Mouse (Mus musculus) adrenal gland, postnatal 36 days (tissue): ENCODE data around the gene Ushbp1. TPM values are rescaled to one million over a fixed set of nuclear protein-coding genes. Genes with fewer than 3 reads are reported as not detected.
"Not testable (repeated sequence)": the region's sequence is repeated elsewhere in the genome, so short reads cannot be mapped to it uniquely, and the experiment has no call there.

ENCODE experiments used
- DNase-seq, 2 experiments: peaks; one replicate each; pipeline ENCODE4 v3.0.0; 2021; ENCODE audit warnings: mixed read lengths in 1 of 2
- long read RNA-seq, 2 experiments: library from polyadenylated mRNA; stranded (forward); transcript quantifications; one replicate each; pipeline ENCODE4 v2.0.0; 2021; ENCODE audit warnings: borderline sequencing depth in 2 of 2
- total RNA-seq, 2 experiments: library from RNA; stranded (reverse); gene quantifications; 2 replicates each; pipeline ENCODE4 v1.2.3; 2021

The Ushbp1 gene
- total RNA-seq: 10 to 100 TPM; 12.7 to 20.6 TPM
- long read RNA-seq, experiment 1, transcript Ushbp1-201 (13 exons, 2,438 nt): major isoform, 7 of 22 reads
- long read RNA-seq, experiment 1, partial matches to known transcripts: 4 of 22 reads
- long read RNA-seq, experiment 1, other reads (novel, unspliced or antisense): 11 of 22 reads
- long read RNA-seq, experiment 2, partial matches to known transcripts: 1 of 12 reads
- long read RNA-seq, experiment 2, other reads (novel, unspliced or antisense): 8 of 12 reads

DNA sequence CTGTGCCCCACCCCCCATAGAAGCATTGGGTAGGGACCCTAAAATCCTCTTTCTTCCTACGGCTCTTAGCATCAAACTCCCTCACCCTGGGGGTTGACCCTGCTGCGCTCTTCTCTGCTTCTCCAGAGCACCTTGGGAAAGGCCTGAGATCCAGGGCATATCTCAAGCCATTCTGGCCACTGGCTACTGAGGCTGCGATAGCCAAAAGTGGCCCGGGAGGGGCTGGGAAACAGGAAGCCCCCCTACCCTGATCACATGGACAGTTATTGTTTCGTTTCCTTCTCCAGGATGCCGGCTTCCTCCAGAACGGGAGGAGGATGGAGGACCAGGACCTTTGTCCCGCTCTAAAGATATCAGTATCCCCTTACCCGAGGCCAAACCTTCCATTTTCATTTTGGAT lies at the start of gene Ushbp1:
TSS of gene Ushbp1 (minus strand) at position 174 of the 400 bp plus-strand sequence.
- peak in 1 of 2 experiments; percentile 57 for DNase-seq

DNA sequence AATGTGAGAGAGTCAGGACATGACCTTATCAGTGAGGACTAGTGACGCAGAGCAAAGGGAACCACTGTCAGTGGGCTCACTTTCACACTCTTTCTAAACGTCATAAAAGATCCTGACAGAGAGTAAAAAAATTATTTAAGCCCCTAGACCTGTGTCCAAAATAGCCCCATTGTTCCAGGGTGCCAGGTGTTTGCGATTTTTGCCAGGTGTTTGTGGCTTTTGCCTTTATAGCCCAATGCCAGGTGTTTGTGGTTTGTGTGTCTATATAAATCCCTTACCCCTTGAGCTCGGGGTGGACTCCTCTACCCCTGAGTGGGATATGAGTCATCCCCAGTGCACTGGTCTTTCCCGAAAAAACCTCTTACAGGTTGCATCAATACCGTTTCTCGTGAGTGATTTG lies 49.5 kb upstream of the Ushbp1 start:
- DNase-seq: no peak

DNA sequence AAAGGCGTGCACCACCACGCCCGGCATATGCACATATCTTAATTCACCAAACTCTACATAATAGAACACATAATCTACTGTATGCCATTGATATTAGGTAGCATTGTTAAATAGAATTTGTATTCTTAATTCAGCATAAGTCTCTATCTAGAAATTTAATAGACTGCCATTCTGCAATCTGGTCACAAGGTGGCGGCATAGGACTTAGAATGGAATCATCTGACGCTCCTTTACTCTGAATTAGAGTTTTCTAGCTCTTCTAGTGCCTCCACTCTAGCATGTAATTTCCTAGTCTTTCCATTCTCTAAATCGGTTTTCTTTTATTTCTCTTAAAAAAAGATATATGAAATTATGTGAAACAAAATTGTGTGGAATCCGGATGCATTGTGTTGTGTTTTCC lies 45.8 kb upstream of the Ushbp1 start:
- peak; percentile 54 to 55 for DNase-seq

DNA sequence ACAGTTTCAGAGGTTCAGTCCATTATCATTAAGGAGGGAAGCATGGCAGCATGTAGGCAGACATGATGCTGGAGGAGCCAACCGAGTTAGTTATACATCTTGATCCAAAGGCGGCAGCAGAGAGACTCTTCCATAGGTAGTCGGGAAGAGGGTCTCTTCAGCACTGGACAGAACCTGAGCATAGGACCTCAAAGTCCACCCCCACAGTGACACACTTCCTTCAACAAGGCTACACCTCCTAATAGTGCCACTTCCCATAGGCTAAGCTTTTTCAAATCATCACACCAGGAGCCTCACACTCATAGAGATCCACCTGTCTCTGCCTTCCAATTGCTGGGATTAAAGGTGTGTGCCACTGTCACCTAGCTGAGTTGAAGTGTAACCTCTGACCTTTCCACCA lies 41.4 kb upstream of the Ushbp1 start:
- DNase-seq: no peak

DNA sequence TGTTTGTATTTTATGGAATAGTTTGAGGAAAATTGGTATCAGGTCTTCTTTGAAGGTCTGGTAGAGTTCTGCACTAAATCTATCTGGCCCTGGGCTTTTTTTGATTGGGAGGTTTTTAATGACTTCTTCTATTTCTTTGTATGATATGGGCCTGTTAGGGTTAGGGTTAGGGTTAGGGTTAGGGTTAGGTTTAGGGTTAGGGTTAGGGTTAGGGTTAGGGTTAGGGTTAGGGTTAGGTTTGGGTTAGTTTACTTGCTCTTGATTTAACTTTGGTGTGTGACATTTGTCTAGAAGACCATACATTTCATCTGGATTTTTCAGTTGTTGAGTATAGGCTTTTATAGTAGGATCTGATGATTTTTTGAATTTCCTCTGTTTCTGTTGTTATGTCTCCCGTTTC lies 37.3 kb upstream of the Ushbp1 start:
- not testable (repeated sequence) for DNase-seq

DNA sequence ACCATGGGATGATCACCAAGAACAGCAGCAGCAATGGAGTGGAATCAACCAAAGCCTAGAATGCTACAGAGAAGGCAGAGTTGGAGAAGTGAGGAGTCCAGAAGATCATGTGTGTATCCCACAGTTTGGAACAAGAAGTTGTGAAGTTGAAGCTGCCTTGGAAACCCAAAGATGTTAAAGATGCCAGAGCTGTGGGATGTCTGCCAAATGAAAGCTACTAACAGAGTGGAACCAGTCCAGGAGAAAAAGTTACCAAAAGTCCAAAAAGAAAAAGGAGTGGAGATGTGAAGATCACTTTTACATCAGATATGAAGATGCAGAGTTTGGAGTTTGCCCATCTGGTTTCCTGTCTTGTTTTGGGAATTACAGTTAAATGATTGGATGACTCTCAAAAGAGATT lies 26.5 kb upstream of the Ushbp1 start:
- DNase-seq: no peak

DNA sequence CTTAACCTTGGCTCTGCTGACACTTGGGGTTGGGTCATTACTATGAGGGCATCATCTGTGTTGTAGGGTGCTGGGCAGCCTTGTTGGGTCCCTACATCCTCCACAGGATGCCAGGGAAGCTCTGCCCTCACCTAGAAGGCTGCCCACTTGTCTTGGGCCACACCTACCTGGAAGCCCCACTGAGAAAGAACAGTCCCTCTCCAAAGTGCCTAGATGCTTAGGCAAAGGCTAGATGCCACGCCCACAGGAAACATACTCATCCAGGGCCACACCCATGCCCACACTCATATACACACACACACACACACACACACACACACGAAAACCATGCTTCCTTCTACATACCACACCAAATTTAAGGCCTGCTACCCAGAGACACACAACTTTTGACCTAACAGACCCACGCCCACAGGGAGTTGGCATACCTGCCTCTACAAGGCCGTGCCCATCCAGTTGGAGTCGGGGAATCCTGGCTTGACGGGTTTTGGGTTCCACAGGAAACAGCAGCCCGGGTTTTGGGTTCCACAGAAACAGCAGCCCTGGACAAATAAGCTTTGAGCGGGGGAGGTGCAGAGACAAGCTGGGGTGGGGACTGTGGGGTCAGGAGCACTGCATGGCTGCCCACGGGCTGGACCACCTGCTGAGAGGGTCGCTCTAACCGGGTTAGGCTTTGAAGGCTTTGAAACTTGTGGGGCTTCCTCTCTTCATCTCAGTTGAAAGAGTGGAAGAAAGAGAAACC lies 16.1 kb upstream of the Ushbp1 start:
- DNase-seq: no peak

DNA sequence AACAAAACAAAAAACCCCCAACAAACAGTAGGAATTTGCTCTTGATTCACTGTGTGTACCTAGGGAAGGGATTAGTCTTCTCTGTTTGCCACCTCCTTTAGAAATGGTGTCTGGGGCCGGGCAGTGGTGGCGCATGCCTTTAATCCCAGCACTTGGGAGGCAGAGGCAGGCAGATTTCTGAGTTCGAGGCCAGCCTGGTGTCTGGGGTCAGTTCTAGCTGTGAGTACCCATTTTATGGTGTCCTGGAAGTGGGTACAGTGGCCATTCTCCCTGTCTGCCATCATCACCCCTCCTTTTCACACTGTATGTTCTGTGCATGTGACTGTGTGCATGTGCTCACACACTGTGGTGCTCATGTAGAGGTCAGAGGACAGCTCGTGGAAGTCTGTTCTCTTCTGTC lies 12.6 kb upstream of the Ushbp1 start:
- DNase-seq: no peak

DNA sequence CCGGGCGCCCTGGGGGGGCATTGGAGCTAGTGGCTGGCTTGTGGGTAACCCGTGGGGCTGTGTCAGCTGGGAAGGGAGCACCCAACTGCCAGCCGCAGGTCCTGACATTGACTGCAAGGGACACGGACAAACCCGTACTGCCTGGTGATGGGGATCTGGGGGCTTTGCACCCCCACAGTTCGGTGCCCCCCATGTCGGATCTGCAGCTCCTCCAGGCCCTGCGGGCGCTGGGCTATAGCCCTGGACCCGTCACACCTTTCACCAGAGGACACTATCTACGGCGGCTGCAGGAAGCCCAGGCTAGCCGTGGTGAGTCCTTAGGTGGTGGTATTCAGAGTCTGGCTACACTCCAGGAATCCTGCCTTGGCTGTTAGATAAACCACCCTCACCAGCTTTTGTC lies 11.8 kb upstream of the Ushbp1 start:
- DNase-seq: no peak

DNA sequence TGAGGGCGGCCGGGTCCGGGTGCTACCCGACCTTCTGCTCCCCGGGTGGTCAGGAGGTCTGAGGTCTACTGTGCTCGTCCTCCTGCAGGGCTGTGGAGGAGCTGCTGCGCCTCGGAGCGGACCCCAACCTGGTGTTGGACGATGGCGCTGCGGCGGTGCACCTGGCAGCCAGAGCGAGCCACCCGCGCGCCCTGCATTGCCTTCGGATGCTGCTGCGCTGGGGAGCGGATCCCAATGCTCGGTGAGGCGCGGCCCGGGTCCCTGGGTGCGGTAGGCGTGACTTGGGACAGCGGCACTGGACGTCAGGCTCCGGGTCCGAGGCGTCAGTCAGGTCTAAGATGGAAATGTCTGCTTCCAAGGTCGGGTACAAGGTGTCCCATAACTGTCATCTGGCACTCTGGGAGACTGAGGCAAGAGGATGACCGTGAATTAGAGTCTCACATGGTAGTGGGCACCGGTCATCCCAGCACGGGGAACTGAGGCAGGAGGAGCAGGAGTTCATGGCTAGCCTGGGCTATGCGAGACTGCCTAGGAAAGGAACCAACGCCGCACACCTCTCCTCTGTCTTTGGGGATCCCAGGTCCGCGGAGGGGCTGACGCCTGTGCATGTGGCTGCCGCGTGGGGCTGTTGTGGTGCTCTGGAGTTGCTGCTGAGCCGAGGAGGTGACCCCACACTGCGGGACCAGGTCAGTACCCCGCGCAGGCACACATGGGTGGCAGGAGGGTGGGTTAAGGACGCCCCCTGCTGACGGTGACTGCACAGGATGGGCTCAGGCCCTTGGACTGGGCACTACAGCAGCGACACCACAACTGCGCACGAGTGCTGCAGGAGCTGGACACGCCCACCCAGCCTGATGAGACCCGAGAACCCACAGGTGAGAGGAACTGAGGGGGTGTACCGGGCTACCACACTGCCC lies 10.8 kb upstream of the Ushbp1 start:
- DNase-seq: peak; percentile 69 to 79

DNA sequence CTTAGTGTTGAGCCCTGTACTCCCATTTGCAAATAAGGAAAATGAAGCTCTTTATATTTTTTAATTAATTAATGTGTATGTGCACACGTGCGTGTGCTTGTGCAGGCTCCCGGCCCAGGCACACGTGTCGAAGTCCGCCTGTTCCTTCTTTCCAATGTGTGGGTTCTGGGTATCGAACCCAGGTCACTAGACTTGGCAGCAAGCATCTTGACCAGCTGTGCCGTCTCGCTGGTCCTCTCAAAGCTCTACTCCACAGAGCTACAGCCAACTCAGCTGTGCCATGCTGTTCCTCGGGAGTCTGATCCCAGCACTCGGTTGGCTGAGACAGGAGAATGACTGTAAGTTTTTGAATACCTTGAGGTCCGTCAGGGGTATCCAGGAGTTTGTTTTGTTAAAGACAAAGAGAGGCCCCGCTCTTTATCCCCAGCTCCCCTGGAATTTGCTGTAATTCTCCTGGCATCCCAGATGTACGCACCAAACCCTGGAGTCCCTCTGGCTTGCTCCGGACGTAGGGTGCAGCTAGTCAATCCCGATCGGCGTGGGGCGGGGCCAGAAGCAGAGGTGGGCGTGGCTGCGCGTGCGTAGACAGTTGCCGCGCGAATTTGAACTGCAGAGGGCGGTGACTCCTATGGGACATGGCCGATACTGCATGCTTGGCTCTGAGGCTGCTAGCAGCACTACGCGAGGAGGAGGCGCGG lies 9.9 kb upstream of the Ushbp1 start, which contains the start of gene Ankle1:
TSS of gene Ankle1 (plus strand) at position 610 of the 698 bp plus-strand sequence.
- peak; percentile 95 to 97 for DNase-seq

DNA sequence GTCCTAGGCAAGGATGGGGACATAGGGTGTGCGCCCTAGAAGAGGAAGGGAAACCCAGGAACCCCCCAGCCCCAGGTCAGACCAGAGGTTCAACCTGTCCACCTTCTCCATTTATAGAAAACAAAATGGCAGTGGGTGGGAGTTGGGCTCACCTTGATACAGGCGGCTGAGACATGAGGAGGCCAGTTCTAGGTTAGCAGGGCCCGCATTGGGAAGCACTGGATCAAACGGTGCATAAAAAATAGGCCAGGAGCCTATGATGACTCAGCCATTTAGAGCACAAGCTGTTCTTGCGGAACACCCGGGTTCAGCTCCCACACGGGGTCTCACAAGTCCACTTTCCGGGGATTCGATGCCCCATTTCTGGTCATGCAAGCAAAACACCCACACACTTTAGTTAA lies 9.3 kb upstream of the Ushbp1 start:
- peak in 1 of 2 experiments; percentile 51 for DNase-seq

DNA sequence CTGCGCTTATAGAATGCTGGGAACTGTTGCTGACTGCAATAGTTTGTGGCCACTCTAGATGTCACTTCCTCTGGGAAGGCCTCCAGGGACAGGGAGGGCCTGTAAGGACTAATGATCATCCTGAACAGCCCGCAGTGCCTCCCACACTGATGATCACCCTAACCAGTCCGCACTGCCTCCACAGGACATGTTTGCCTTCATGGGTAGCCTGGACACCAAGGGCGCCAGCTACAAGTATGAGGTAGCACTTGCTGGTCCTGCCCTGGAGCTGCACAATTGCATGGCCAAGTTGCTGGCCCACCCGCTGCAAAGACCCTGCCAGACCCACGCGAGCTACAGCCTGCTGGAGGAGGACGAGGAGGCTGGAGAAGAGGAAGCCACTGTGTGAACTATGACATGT lies 8.4 kb upstream of the Ushbp1 start:
- DNase-seq: no peak

DNA sequence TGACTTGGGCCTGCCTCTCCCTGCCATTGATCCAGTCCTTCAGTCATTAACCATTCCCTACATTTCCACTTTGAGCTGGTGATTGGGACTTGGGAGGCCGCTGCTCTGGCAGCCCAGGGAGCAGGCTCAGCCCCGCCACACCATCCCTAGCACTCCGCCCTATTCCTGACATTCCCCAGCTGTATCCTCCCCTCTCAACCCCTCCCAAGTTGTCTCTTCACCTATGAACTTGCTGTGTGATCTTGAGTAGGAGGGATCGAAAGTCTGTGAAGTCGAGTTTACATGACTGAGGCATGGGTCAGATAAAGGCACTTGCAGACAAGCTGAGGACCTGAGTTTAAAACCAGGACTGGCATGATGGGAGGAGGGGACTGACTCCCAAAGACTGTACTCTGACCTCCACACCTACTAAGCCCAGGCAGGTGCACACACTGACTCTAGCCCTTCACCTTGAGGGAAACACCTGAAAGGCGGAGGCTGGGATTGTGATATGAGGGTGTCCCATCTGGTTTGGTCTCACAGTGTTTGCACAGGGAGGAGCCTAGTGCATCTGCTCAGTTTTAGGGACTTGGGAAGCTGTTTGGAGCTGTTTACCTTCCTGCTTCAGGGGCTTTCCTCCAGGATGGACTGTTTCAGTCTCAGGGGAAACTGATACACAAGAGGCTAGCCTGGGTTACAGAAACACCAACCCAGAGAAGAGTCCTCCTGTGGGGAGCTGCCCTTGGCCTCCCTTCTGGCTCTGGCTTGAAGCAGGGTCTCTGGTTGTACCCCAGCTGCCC lies 7.7 kb upstream of the Ushbp1 start:
- no peak for DNase-seq

DNA sequence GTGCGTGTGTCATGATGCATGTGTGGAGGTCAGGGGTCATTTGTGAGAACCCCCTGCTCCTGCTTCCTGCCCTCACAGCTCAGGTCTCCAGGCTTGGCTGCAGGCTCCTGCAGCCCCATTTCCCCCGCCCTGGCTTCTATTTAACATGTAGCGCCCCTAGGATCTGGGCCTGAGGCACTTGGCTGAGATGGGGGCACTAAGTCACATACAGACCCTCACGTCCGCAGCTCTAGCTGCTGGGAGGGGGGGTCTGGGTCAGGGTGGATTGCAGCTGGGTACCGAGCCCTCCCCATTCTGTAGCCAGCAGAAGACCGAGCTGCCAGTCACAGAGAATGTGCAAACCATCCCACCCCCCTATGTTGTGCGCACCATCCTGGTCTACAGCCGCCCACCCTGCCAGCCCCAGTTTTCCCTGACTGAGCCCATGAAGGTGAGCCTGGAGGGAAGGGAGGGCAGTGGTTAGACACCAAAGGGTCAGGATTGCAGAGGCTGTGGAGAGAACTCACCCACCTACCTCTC lies 6.9 kb upstream of the Ushbp1 start:
- DNase-seq: no peak

DNA sequence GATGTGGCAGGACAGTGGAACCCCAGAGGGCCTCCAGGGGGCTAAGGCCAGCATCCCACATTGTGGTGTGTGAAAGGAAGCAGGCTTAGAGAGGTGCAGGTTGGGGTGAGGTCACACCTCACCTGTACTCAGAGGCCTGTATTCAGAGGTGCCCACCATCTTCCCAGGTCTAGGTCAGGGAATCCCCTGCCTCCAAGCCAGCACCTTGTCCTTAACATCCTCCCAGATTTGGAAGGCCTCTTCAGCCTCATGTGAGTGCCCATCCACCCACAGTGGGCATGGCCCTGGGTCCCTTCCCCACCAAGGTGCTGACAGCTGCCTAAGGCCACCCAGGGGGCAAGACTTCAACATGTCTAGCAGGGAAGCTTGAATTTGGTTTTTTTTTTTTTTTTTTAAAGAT lies 5.9 kb upstream of the Ushbp1 start:
- no peak for DNase-seq

DNA sequence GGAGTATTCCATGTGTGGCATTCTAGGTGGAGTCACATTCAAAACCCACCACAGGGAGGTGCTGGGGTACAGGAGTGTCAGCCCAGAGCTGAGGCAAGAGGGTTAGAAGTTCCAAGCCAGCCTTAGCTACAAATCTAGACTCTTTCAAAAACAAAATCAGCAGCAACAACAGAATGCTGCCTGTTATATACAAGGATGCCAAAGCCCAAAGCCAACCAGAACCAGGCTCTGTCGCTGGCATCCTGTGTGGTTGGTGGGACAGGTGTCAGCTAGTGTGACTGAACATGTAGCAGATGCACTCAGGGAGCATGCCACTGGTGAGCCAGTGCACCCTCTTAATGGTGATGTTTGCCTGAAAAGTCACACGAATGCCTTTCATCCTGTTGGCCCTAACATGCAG lies 5.2 kb upstream of the Ushbp1 start:
- no peak for DNase-seq

DNA sequence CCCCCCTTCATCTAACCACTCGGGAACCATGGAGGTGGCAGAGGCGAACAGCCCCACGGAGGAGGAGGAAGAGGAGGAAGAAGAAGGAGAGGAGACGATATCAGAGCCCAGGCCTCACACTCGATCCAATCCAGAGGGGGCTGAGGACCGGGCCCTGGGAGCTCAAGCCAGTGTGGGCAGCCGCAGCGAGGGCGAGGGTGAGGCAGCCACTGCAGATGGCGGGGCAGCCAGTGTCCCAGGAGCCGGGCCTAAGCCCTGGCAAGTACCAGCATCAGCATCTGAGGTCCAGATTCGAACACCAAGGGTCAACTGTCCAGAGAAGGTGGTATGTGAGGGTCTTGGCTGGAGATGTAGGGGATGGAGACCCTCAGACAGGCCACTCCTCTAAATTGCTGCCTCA lies 2.1 kb upstream of the Ushbp1 start:
- no peak for DNase-seq

DNA sequence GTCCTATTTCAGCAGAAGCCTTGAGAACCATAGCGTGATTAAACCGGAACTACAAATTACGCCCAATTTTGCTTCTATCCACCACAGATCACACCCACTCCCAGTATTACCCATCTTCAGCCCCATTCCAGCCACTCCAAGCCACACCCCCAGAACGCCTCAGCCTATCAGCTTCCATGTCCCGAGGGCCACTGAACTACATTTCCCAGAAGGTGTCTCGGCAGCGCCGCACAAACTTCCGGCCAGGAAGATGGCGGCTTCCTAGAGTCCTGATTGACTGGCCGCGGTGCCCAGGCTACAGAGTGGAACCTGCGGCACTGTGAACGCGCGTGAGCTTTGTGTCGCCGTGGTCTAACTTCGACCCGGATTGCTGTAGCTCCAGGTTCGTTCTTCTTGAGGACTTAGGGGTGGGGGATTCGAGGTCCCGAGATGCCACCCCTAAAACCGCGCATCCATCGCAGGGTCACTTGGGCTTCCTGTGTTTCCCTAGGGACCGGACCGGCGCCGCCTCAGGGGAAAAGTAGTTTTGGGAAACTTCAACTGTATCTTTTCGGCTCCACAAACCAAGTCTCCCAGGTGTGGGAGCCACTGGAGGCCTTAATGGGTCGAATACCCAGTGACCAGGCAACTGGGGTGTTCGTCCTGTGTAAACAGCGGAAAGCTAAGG lies 1.2 kb upstream of the Ushbp1 start, which contains the start of gene Babam1:
TSS of gene Babam1 (plus strand) at position 223 of the 667 bp plus-strand sequence.
- peak; percentile 94 to 95 for DNase-seq

DNA sequence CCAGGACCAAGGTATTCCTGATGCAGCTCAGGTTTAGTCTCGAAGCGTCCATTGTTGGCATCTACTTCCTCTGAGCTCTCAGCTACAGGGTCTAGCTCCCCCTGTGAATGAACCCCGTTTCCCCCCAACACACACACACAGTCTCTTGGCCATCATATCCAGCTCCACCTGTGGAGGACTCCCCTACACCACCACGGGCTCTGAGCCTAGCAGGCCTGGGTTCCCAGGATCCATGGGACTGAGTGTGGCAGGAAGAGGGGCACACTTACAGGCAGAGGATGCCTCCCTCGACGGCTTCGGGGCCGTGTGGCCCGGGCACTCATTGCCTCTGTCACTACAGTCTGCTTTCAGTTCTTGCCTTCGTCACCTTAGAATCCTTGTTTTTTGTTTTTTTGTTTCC lies 531 bp downstream of the Ushbp1 start:
- DNase-seq: no peak
